Mouse (Mus musculus): ENCODE measurements around the gene Olfr1155. TPM values are rescaled to one million over a fixed set of nuclear protein-coding genes. Genes with fewer than 3 reads are reported as not detected.

Olfr1155 gene
- not detected for total RNA-seq (2022)

GRCm38 (mm10) chr2:87945037-87945436 lies at the start of gene Olfr1155:
Gene Olfr1155 (minus strand): TSS chr2:87945137.
- no peak for DNase-seq (ENCODE audit: low spot score in 2 of 2)

DNA sequence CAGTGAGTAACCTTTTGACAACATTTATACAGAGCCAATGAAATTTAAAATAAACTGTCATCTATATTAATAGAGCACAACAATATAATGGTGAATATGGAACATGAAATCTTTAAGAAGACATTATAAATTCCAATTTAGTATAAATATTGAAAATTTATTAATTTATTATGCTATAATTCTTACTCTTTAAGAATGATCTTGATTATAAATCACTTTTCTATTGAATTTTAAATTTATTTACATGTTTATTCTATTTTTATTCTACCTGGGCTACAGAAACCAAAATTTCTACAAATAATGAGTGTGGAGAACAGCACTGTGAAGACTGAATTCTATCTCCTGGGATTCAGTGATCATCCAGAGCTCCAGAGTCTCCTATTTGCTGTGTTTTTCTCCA lies 44.9 kb upstream of the Olfr1155 start, which contains the start of gene Olfr1158:
Gene Olfr1158, plus strand, starts transcription at position 301 of the 400 bp plus-strand sequence.
- no peak for DNase-seq (ENCODE audit: low spot score in 2 of 2)

DNA sequence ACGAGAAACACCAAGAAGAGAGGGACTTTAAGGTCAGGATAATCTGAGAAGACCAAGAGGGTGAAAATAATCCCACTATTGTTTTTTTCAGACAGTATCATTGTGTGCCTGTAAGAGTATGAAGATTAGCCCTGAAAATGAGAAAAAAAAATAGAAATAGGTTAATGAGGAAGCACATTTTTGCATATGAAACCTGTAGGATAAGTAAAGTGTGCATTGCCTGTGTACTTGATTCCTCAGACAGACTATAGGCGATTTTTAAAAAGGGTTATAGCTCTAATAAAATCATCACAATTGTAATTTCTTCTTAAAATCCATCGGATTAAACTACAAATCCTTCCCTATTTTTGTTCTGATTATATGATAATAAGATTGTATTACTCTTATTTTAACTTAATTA lies 29.6 kb upstream of the Olfr1155 start, which contains the start of gene Olfr74:
Gene Olfr74, minus strand, starts transcription at position 101 of the 400 bp plus-strand sequence.
- no peak for DNase-seq (ENCODE audit: low spot score in 2 of 2)

DNA sequence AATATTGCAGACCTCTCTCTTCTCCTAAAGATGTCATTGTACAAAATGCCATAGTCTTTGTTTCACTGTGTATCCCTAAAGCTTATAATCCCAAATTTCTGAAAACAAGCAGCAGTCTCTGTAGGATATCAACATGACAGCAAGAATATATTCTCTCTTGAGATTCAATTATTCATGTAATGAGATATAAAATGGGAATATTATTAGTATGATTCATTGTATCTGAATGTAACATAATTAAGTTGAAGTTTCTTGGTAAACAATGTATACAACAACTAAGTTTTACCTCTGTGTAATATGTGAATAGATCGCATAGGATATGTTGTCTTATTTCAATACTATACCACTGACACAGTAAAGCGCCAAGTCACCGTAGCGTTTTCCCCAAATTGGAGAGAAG lies 23.3 kb upstream of the Olfr1155 start, which contains the start of gene Olfr1157:
Gene Olfr1157, minus strand, starts transcription at position 101 of the 400 bp plus-strand sequence.
- DNase-seq (ENCODE audit: low spot score in 2 of 2): no peak

GRCm38 (mm10) chr2:87953000-87953399 lies 8.1 kb upstream of the Olfr1155 start, which contains the start of gene Olfr1156:
Gene Olfr1156 (minus strand): TSS chr2:87953100.
- no peak for DNase-seq (ENCODE audit: low spot score in 2 of 2)

DNA sequence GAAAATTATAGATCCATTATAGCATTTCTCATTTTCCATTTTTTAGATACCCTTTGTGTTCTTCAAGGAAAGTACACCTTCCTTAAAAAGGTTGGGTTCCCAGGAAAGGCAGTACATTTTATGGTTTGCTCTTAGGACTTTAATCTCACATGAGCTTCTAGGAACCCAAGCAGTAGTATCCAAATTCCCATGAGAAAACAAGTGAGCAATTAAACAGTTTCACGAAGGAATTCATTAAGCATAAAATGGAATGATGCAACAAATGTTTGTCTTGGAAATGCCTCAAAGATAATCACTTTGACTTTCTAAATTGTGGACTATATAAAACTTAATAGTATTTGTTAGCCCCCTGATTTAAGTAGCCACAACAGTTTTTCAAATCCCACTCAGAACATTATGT lies 39.9 kb downstream of the Olfr1155 start, which contains the start of gene Olfr1154:
Gene Olfr1154, minus strand, starts transcription at position 101 of the 400 bp plus-strand sequence.
- no peak for DNase-seq (ENCODE audit: low spot score in 2 of 2)

- no peak for DNase-seq (ENCODE audit: low spot score in 2 of 2)
Measured at GRCm38 (mm10) chr2:87894662-87895061, 50.3 kb downstream of the Olfr1155 start, which contains the start of gene Olfr1153. Gene Olfr1153 (plus strand): TSS chr2:87894962.

Other genes with a start within 250 kb of the Olfr1155 start
- gene Olfr1137, start 232.0 kb downstream of the Olfr1155 start, total RNA-seq (2022): not detected
- gene Olfr1138, start 205.2 kb downstream of the Olfr1155 start, total RNA-seq (2022): not detected
- not detected for gene Olfr1140, start 201.4 kb downstream of the Olfr1155 start, total RNA-seq (2022)
- gene Olfr1141, start 191.1 kb downstream of the Olfr1155 start, total RNA-seq (2022): not detected
- gene Olfr152, start 165.7 kb downstream of the Olfr1155 start, total RNA-seq (2022): not detected
- not detected for gene Olfr1143, start 144.5 kb downstream of the Olfr1155 start, total RNA-seq (2022)
- gene Olfr1145, start 135.3 kb downstream of the Olfr1155 start, total RNA-seq (2022): not detected
- not detected for gene Olfr1148, start 114.6 kb downstream of the Olfr1155 start, total RNA-seq (2022)
- gene Olfr1150-ps1, start 101.1 kb downstream of the Olfr1155 start, total RNA-seq (2022): not detected
- gene Olfr1151, start 89.3 kb downstream of the Olfr1155 start, total RNA-seq (2022): not detected
- gene Olfr1152, start 78.6 kb downstream of the Olfr1155 start, total RNA-seq (2022): not detected
- gene Olfr1153, start 50.2 kb downstream of the Olfr1155 start, total RNA-seq (2022): not detected
- gene Olfr1154, start 40.0 kb downstream of the Olfr1155 start, total RNA-seq (2022): not detected
- gene Olfr1156, start 8.0 kb upstream of the Olfr1155 start, total RNA-seq (2022): not detected
- not detected for gene Olfr1157, start 23.2 kb upstream of the Olfr1155 start, total RNA-seq (2022)
- not detected for gene Olfr74, start 29.5 kb upstream of the Olfr1155 start, total RNA-seq (2022)
- not detected for gene Olfr1158, start 45.0 kb upstream of the Olfr1155 start, total RNA-seq (2022)
- not detected for gene Olfr1160, start 63.1 kb upstream of the Olfr1155 start, total RNA-seq (2022)
- gene Olfr1161, start 77.6 kb upstream of the Olfr1155 start, total RNA-seq (2022): not detected
- gene Olfr73, start 92.6 kb upstream of the Olfr1155 start, total RNA-seq (2022): not detected
- gene Olfr1162, start 106.0 kb upstream of the Olfr1155 start, total RNA-seq (2022): not detected
- not detected for gene Olfr1163, start 126.7 kb upstream of the Olfr1155 start, total RNA-seq (2022)
- gene Olfr1164, start 148.8 kb upstream of the Olfr1155 start, total RNA-seq (2022): not detected
- not detected for gene Olfr1166, start 183.1 kb upstream of the Olfr1155 start, total RNA-seq (2022)
- not detected for gene Olfr1167, start 210.1 kb upstream of the Olfr1155 start, total RNA-seq (2022)
- not detected for gene Olfr1168, start 236.7 kb upstream of the Olfr1155 start, total RNA-seq (2022)

Data from layer of hippocampus, adult 8-10 months (tissue).